Mouse (Mus musculus): ENCODE results near the gene Trim9. TPM values are rescaled to one million over a fixed set of nuclear protein-coding genes. Genes with fewer than 3 reads are reported as not detected.

The Trim9 gene
- polyA plus RNA-seq, 1 experiment from 2014 or later: 1.5 TPM

GRCm38 (mm10) chr12:70316147-70316546 lies 31.3 kb downstream of the Trim9 start:
- H3K4me1 ChIP-seq (replicated peaks): no peaks in the 10 kb centered on the region
- WGBS: 71% methylated on average over 9 of the region's 9 CpGs

GRCm38 (mm10) chr12:70307881-70308280 lies 39.5 kb downstream of the Trim9 start:
- Histone ChIP-seq H3K9ac (no peak overlapping the region), H3K27me3 (replicated peaks) (no peaks in the 10 kb centered on the region)
- 88% methylated on average over 7 of the region's 7 CpGs for WGBS

More at GRCm38 (mm10) chr12:70316147-70316546, 31.3 kb downstream of the Trim9 start:
- no peak overlapping the region for H3K9ac ChIP-seq
- H3K36me3 ChIP-seq: no peaks in the 10 kb centered on the region
- H3K4me2 ChIP-seq (replicated peaks): no peak overlapping the region
- no peak overlapping the region for H3K27ac ChIP-seq
- H3K27me3 ChIP-seq (replicated peaks): no peaks in the 10 kb centered on the region
- H3K9me3 ChIP-seq: no peaks in the 10 kb centered on the region
- no peak for ATAC-seq
- H3K4me3 ChIP-seq (replicated peaks): no peak overlapping the region

GRCm38 (mm10) chr12:70307062-70307461 lies 40.4 kb downstream of the Trim9 start:
- no peaks in the 10 kb centered on the region for H3K4me1 ChIP-seq (replicated peaks)
- H3K27me3 ChIP-seq (replicated peaks): no peaks in the 10 kb centered on the region
- no peak for ATAC-seq
- H3K27ac ChIP-seq: no peak overlapping the region
- H3K4me3 ChIP-seq (replicated peaks): no peak overlapping the region
- no peak overlapping the region for H3K4me2 ChIP-seq (replicated peaks)
- H3K36me3 ChIP-seq: no peaks in the 10 kb centered on the region
- no peak overlapping the region for H3K9ac ChIP-seq
- 80% methylated on average over 5 of the region's 5 CpGs for WGBS
- H3K9me3 ChIP-seq: no peaks in the 10 kb centered on the region

More at GRCm38 (mm10) chr12:70307881-70308280, 39.5 kb downstream of the Trim9 start:
- no peaks in the 10 kb centered on the region for H3K4me1 ChIP-seq (replicated peaks)
- no peaks in the 10 kb centered on the region for H3K9me3 ChIP-seq
- no peak overlapping the region for H3K4me2 ChIP-seq (replicated peaks)
- no peak overlapping the region for H3K27ac ChIP-seq
- no peak for ATAC-seq
- no peak overlapping the region for H3K4me3 ChIP-seq (replicated peaks)
- no peaks in the 10 kb centered on the region for H3K36me3 ChIP-seq

GRCm38 (mm10) chr12:70304014-70304413 lies 43.4 kb downstream of the Trim9 start:
- Histone ChIP-seq H3K27ac (no peak overlapping the region), H3K4me2 (replicated peaks) (no peak overlapping the region), H3K4me3 (replicated peaks) (no peak overlapping the region), H3K9ac (no peak overlapping the region), H3K36me3 (no peaks in the 10 kb centered on the region), H3K27me3 (replicated peaks) (no peaks in the 10 kb centered on the region), H3K4me1 (replicated peaks) (no peaks in the 10 kb centered on the region), H3K9me3 (no peaks in the 10 kb centered on the region)
- ATAC-seq: no peak
- WGBS: 77% methylated on average over 6 of the region's 6 CpGs

GRCm38 (mm10) chr12:70303525-70303924 lies 43.9 kb downstream of the Trim9 start:
- Histone ChIP-seq H3K27me3 (replicated peaks) (no peaks in the 10 kb centered on the region), H3K27ac (no peak overlapping the region), H3K4me2 (replicated peaks) (no peak overlapping the region), H3K9me3 (no peaks in the 10 kb centered on the region), H3K9ac (no peak overlapping the region), H3K36me3 (no peaks in the 10 kb centered on the region), H3K4me1 (replicated peaks) (no peaks in the 10 kb centered on the region), H3K4me3 (replicated peaks) (no peak overlapping the region)
- WGBS: 82% methylated on average over 7 of the region's 7 CpGs
- ATAC-seq: no peak

GRCm38 (mm10) chr12:70302022-70302720 lies 45.2 kb downstream of the Trim9 start:
- ATAC-seq: no peak
- 57% methylated on average over 5 of the region's 5 CpGs for WGBS
- Histone ChIP-seq H3K27me3 (replicated peaks) (no peaks in the 10 kb centered on the region), H3K9ac (no peak overlapping the region), H3K36me3 (no peaks in the 10 kb centered on the region), H3K27ac (no peak overlapping the region), H3K4me1 (replicated peaks) (no peaks in the 10 kb centered on the region), H3K9me3 (no peaks in the 10 kb centered on the region), H3K4me3 (replicated peaks) (no peak overlapping the region), H3K4me2 (replicated peaks) (no peak overlapping the region)

GRCm38 (mm10) chr12:70293927-70294684 lies 53.3 kb downstream of the Trim9 start:
- H3K27ac ChIP-seq: no peak overlapping the region
- no peak for ATAC-seq
- 71% methylated on average over 5 of the region's 5 CpGs for WGBS

GRCm38 (mm10) chr12:70293165-70293926 lies 54.1 kb downstream of the Trim9 start:
- ATAC-seq: no peak
- no peak overlapping the region for H3K27ac ChIP-seq
- H3K36me3 ChIP-seq: no peaks in the 10 kb centered on the region
- H3K9ac ChIP-seq: no peak overlapping the region
- no peak overlapping the region for H3K4me2 ChIP-seq (replicated peaks)
- H3K4me1 ChIP-seq (replicated peaks): no peaks in the 10 kb centered on the region
- H3K9me3 ChIP-seq: no peaks in the 10 kb centered on the region
- no peaks in the 10 kb centered on the region for H3K27me3 ChIP-seq (replicated peaks)
- no peak overlapping the region for H3K4me3 ChIP-seq (replicated peaks)
- 89% methylated on average over 10 of the region's 10 CpGs for WGBS

More at GRCm38 (mm10) chr12:70293927-70294684, 53.3 kb downstream of the Trim9 start:
- H3K4me3 ChIP-seq (replicated peaks): no peak overlapping the region
- no peak overlapping the region for H3K4me2 ChIP-seq (replicated peaks)
- no peaks in the 10 kb centered on the region for H3K9me3 ChIP-seq
- no peaks in the 10 kb centered on the region for H3K4me1 ChIP-seq (replicated peaks)
- H3K9ac ChIP-seq: no peak overlapping the region
- no peaks in the 10 kb centered on the region for H3K27me3 ChIP-seq (replicated peaks)
- no peaks in the 10 kb centered on the region for H3K36me3 ChIP-seq

- Histone ChIP-seq H3K9me3 (no peaks in the 10 kb centered on the region), H3K27ac (no peak overlapping the region), H3K27me3 (replicated peaks) (no peaks in the 10 kb centered on the region), H3K9ac (no peak overlapping the region), H3K4me1 (replicated peaks) (no peaks in the 10 kb centered on the region), H3K4me2 (replicated peaks) (no peak overlapping the region), H3K4me3 (replicated peaks) (no peak overlapping the region), H3K36me3 (no peaks in the 10 kb centered on the region)
- 81% methylated on average over 5 of the region's 5 CpGs for WGBS
- no peak for ATAC-seq
Observed at GRCm38 (mm10) chr12:70285521-70285920, 61.9 kb downstream of the Trim9 start.

GRCm38 (mm10) chr12:70284979-70285378 lies 62.4 kb downstream of the Trim9 start:
- no peak overlapping the region for H3K4me3 ChIP-seq (replicated peaks)
- no peaks in the 10 kb centered on the region for H3K36me3 ChIP-seq
- no peak for ATAC-seq
- no peaks in the 10 kb centered on the region for H3K9me3 ChIP-seq
- 78% methylated on average over 7 of the region's 7 CpGs for WGBS
- H3K4me2 ChIP-seq (replicated peaks): no peak overlapping the region
- H3K27ac ChIP-seq: no peak overlapping the region
- H3K4me1 ChIP-seq (replicated peaks): no peaks in the 10 kb centered on the region
- no peaks in the 10 kb centered on the region for H3K27me3 ChIP-seq (replicated peaks)
- H3K9ac ChIP-seq: no peak overlapping the region

GRCm38 (mm10) chr12:70283116-70283731 lies 64.2 kb downstream of the Trim9 start:
- no peaks in the 10 kb centered on the region for H3K27me3 ChIP-seq (replicated peaks)
- no peaks in the 10 kb centered on the region for H3K4me1 ChIP-seq (replicated peaks)
- no peak overlapping the region for H3K27ac ChIP-seq
- no peaks in the 10 kb centered on the region for H3K36me3 ChIP-seq
- no peak overlapping the region for H3K4me2 ChIP-seq (replicated peaks)
- ATAC-seq: no peak
- WGBS: 73% methylated on average over 10 of the region's 10 CpGs
- H3K9me3 ChIP-seq: no peaks in the 10 kb centered on the region
- no peak overlapping the region for H3K4me3 ChIP-seq (replicated peaks)
- H3K9ac ChIP-seq: no peak overlapping the region

GRCm38 (mm10) chr12:70280930-70281329 lies 66.5 kb downstream of the Trim9 start:
- Histone ChIP-seq H3K9ac (no peak overlapping the region), H3K4me2 (replicated peaks) (no peak overlapping the region), H3K9me3 (no peaks in the 10 kb centered on the region), H3K36me3 (no peaks in the 10 kb centered on the region), H3K4me1 (replicated peaks) (no peaks in the 10 kb centered on the region), H3K27me3 (replicated peaks) (no peaks in the 10 kb centered on the region), H3K27ac (no peak overlapping the region), H3K4me3 (replicated peaks) (no peak overlapping the region)
- WGBS: 89% methylated on average over 2 of the region's 2 CpGs
- ATAC-seq: no peak

All from intestine, embryonic 15.5 days (tissue).